Mouse (Mus musculus) liver, embryonic 14.5 days (tissue): ENCODE data around the gene Unc80. TPM values are rescaled to one million over a fixed set of nuclear protein-coding genes. Genes with fewer than 3 reads are reported as not detected.

Experiments used
- ATAC-seq: fragments of 200-750 bp; cut with Nextera tagmentation; 2 replicates; pipeline ENCODE4 v1.8.0; 2017; ENCODE audit warnings: moderate number of reproducible peaks, mild to moderate bottlenecking, moderate library complexity; ENCODE audit not compliant: insufficient read depth
- DNase-seq, 3 experiments: peaks; one replicate each; pipeline ENCODE4 v3.0.0-alpha.2; 2012 to 2013; ENCODE audit warnings: low read depth in 3 of 3, low spot score in 3 of 3
- H3K27ac ChIP-seq: fragments of 300-500 bp; sonication (generic); 2 replicates; pipeline ENCODE4 v1.5.1; 2014; ENCODE audit warnings: moderate library complexity, mild to moderate bottlenecking, control low read depth, inconsistent platforms
- H3K27me3 ChIP-seq: fragments of 300-500 bp; sonication (generic); 2 replicates; pipeline ENCODE4 v1.6.1; 2014; ENCODE audit warnings: mild to moderate bottlenecking, low read length, moderate library complexity; ENCODE audit not compliant: control insufficient read depth, insufficient read depth
- H3K36me3 ChIP-seq: fragments of 300-500 bp; sonication (generic); replicated peaks from 2 replicates; pipeline ENCODE4 v1.6.1; 2014; ENCODE audit warnings: low read depth; ENCODE audit not compliant: control insufficient read depth, insufficient read depth
- H3K4me1 ChIP-seq, 2 experiments: fragments of 200-500 bp in 1 of 2; fragments of 300-500 bp in 1 of 2; sonication (generic) in 1 of 2; replicated peaks; 2 replicates each; pipeline ENCODE4 v1.6.1; 2012 to 2014; ENCODE audit warnings: antibody characterized with exemption in 1 of 2, inconsistent platforms in 1 of 2, low read length in 1 of 2; ENCODE audit not compliant: control insufficient read depth in 2 of 2, insufficient read depth in 2 of 2
- H3K4me2 ChIP-seq: fragments of 300-500 bp; sonication (generic); 2 replicates; pipeline ENCODE4 v1.6.1; 2014; ENCODE audit warnings: low read depth, mild to moderate bottlenecking, control low read depth, moderate library complexity
- H3K4me3 ChIP-seq, 2 experiments: fragments of 200-500 bp in 1 of 2; fragments of 300-500 bp in 1 of 2; sonication (generic) in 1 of 2; 2 replicates each; pipeline ENCODE4 v1.5.1; 2012 to 2014; ENCODE audit warnings: low read depth in 2 of 2, low read length in 2 of 2, mild to moderate bottlenecking in 2 of 2, control low read depth in 1 of 2, inconsistent platforms in 1 of 2, moderate library complexity in 1 of 2; ENCODE audit not compliant: insufficient read depth in 1 of 2
- H3K9ac ChIP-seq: fragments of 300-500 bp; sonication (generic); replicated peaks from 2 replicates; pipeline ENCODE4 v1.6.1; 2014; ENCODE audit warnings: mild to moderate bottlenecking, control low read depth, moderate library complexity
- H3K9me3 ChIP-seq: fragments of 300-500 bp; sonication (generic); 2 replicates; pipeline ENCODE4 v1.6.1; 2016; ENCODE audit warnings: low read length, mixed read lengths; ENCODE audit not compliant: control insufficient read depth
- CTCF ChIP-seq: IDR thresholded peaks from 2 replicates; pipeline ENCODE4 v1.5.1; 2016; ENCODE audit warnings: antibody characterized with exemption, low read depth, control low read depth
- EP300 ChIP-seq: IDR thresholded peaks from 2 replicates; pipeline ENCODE4 v1.6.1; 2016; ENCODE audit warnings: antibody characterized with exemption, low read depth
- WGBS: fragments of 180-500 bp; shearing (Covaris S2); extraction: QIAGEN DNeasy Blood & Tissue Kit; methylation state at CpG from one replicate; pipeline ENCODE4 v1.1.7; 2014; ENCODE audit not compliant: insufficient replicate concordance; 5-methylcytosine and 5-hydroxymethylcytosine counted together
- polyA plus RNA-seq, 2 experiments: library from polyadenylated mRNA; depleted of rRNA in 1 of 2; stranded (reverse) in 1 of 2; unstranded in 1 of 2; fragments of >200 nt; fragmentation: Nextera tagmentation in 1 of 2; extraction: Ambion mirVana in 1 of 2; gene quantifications; 2 replicates each; pipeline versions ENCODE4 v1.2.1 to v1.2.3; 2012 to 2014

Gene Unc80
- polyA plus RNA-seq, 2 experiments, result 0.01 TPM; not detected in 1

DNA sequence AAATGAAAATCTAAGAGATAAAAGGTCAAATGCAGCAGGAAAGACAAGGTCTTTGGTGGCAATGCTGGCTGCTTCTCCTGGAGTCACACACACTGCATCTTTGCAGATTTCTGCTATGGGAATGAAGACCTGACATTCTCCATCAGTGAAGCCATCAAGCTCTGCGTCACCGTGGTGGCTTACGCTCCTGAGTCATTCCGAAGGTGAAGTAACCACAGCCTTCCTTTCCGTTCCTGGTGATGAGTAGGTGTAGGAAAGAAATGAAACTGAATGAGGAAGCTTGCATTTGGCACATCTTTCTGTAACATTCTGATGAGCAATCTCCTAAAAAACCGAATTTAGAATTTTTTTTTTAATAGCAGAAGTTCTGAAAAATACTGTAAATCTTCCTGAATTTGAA, 181.4 kb downstream of the Unc80 start:
- no peaks in the 10 kb centered on the region for H3K27me3 ChIP-seq
- no peak overlapping the region for H3K4me2 ChIP-seq
- no peak overlapping the region for H3K27ac ChIP-seq
- H3K9ac ChIP-seq, result no peak overlapping the region
- no peak overlapping the region for H3K4me3 ChIP-seq
- H3K4me1 ChIP-seq, result no peaks in the 10 kb centered on the region
- no peaks in the 10 kb centered on the region for H3K9me3 ChIP-seq
- WGBS, result 38% methylated on average over 6 of the region's 6 CpGs
- no peak for ATAC-seq
- no peaks in the 10 kb centered on the region for H3K36me3 ChIP-seq
- no peak for DNase-seq
- TF ChIP-seq CTCF (no peak), EP300 (no peak)

DNA sequence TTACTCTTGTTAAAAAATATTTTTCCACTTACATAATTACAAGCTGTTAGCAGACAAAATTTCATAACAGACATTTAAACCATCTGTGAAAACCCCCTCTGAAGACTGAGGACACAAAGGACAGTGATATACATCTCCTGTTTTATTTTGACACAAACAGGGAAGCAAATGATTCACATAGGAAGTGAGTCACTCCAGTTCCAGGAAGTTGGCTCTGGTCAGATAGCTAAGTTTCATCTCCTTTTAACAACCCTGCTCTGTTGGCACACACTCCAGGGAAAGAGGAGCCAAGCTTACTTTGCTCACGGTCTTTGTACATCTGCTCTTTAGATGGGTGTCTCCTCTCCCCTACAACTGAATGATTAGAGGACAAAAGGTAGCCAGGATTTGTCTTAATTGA, 181.8 kb downstream of the Unc80 start:
- no peak for ATAC-seq
- no peak overlapping the region for H3K4me3 ChIP-seq
- no peak overlapping the region for H3K27ac ChIP-seq
- H3K9me3 ChIP-seq, result no peaks in the 10 kb centered on the region
- no peak overlapping the region for H3K9ac ChIP-seq
- no peaks in the 10 kb centered on the region for H3K27me3 ChIP-seq
- H3K4me1 ChIP-seq, result no peaks in the 10 kb centered on the region
- TF ChIP-seq EP300 (no peak), CTCF (no peak)
- 16% methylated on average over 1 of the region's 1 CpGs for WGBS
- no peak for DNase-seq
- H3K4me2 ChIP-seq, result no peak overlapping the region
- no peaks in the 10 kb centered on the region for H3K36me3 ChIP-seq

DNA sequence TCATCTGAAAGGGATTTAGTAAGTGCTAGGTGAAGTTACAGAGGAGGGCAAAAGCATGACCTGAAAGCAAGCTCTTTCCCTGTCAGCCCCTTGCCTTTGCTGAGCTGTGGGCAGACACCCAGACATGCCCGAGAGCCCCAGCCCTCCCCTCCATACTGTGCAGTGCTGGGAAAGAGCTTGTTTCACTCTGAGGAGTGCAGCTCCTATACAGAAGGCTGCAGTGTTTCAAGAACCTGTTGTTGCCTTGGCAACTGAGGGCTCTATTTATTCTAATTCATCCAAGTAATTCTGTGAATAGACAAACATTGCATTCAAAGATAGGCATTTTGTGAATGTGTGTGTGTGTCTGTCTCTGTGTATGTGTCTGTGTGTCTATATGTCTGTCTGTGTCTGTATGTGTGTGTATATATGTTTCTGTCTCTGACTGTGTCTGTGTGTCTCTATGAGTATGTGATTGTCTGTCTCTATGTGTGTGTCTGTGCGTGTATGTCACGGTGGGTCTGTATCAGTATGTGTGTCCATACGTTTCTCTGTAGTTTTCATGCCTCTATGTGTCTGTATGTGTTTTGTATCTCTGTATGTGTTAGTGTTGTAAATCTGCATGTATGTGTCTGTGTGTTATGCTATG, 187.1 kb downstream of the Unc80 start:
- ATAC-seq (no peak), DNase-seq (no peak)
- TF ChIP-seq EP300 (no peak), CTCF (no peak)
- H3K4me3 ChIP-seq, result no peak overlapping the region
- no peak overlapping the region for H3K9ac ChIP-seq
- H3K27me3 ChIP-seq, result no peaks in the 10 kb centered on the region
- no peaks in the 10 kb centered on the region for H3K9me3 ChIP-seq
- H3K4me1 ChIP-seq, result no peaks in the 10 kb centered on the region
- H3K36me3 ChIP-seq, result no peaks in the 10 kb centered on the region
- 47% methylated on average over 4 of the region's 4 CpGs for WGBS
- H3K27ac ChIP-seq, result no peak overlapping the region
- no peak overlapping the region for H3K4me2 ChIP-seq

DNA sequence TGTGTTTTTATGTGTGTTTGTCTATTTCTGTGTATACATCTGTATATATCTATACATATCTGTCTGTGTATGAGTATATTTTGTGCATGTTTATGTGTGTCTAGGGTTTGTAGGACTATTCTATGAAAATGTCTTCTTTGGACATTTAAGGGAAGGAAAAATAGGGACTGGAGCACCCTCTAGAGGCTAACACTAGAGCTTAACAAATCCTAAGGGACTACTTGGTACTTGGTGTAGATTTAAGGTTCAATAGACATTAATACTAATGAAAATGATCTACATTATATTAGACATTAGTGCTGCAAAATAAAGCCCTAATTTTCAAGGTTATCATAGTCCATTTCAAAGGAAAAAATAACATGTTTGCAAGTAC, 187.6 kb downstream of the Unc80 start:
- Histone ChIP-seq H3K4me2 (no peak overlapping the region), H3K4me1 (no peaks in the 10 kb centered on the region), H3K4me3 (no peak overlapping the region), H3K9ac (no peak overlapping the region), H3K27me3 (no peaks in the 10 kb centered on the region), H3K36me3 (no peaks in the 10 kb centered on the region), H3K27ac (no peak overlapping the region), H3K9me3 (no peaks in the 10 kb centered on the region)
- ATAC-seq (no peak), DNase-seq (peak in 1 of 3 experiments; percentile 5)
- no peak for TF ChIP-seq EP300
- TF ChIP-seq CTCF, result no peak

DNA sequence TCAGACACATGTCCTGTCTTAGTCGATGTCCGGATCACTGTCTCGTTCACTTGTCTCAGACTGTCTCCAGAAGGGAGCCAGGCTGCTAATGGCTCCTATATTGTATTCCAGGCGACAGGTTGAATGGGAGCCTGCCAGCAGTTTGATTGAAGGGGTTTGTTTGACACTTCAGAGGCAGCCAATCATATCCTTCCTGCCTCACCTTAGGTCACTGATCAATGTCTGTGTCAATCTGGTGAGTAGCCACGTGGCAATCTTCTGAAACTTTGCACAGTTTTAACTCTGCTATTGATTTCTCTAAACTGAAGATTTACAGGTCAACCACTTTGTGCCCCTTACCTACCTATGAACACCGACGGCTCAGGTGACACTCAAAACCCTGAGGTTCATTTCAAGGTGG, 203.3 kb downstream of the Unc80 start:
- ATAC-seq (no peak), DNase-seq (no peak)
- H3K27me3 ChIP-seq, result no peaks in the 10 kb centered on the region

More for the DNA sequence above, 203.3 kb downstream of the Unc80 start:
- no peak overlapping the region for H3K27ac ChIP-seq
- H3K4me1 ChIP-seq, result no peaks in the 10 kb centered on the region
- TF ChIP-seq CTCF (no peak), EP300 (no peak)
- no peak overlapping the region for H3K4me3 ChIP-seq
- H3K9ac ChIP-seq, result no peak overlapping the region
- H3K36me3 ChIP-seq, result no peaks in the 10 kb centered on the region
- 64% methylated on average over 7 of the region's 7 CpGs for WGBS
- no peak overlapping the region for H3K4me2 ChIP-seq
- no peaks in the 10 kb centered on the region for H3K9me3 ChIP-seq
